Mouse (Mus musculus): ENCODE measurements around the gene Krt84.

DNA sequence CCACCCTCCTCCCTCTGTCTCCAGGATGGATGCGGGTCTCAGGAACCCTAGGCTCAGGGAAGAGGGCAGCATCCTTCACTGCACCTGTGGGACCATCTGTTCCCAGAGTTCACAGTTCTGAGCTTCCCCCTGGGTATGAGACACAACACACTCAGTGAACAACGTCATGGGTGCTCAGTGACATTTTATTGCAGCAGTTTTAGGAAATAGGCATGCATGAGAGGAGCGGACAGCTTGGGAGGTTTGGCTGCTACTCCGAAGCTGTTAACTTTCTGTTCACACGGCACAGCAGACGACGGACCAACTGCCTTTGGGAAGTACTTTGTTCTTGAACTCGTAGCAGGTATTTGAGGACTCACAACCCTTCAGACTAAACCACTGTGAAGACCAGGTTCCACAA lies 19.6 kb upstream of the Krt84 start:
- no peak for TF ChIP-seq CTCF (IDR thresholded peaks at IDR 0.05; ENCODE audit: low read depth)
- no peak for TF ChIP-seq EP300 (IDR thresholded peaks at IDR 0.05; ENCODE audit: low read depth)
